Mouse (Mus musculus) limb, embryonic 10.5 days (tissue): ENCODE measurements around the gene Rrp9. TPM values are rescaled to one million over a fixed set of nuclear protein-coding genes. Genes with fewer than 3 reads are reported as not detected.
"Not testable (repeated sequence)": the region's sequence is repeated elsewhere in the genome, so short reads cannot be mapped to it uniquely, and the experiment has no call there.

ENCODE experiments used
- DNase-seq: peaks from one replicate; pipeline ENCODE4 v3.0.0-alpha.2; 2017; ENCODE audit warnings: low spot score
- H3K27ac ChIP-seq: fragments of 300-500 bp; sonication (generic); 2 replicates; pipeline ENCODE4 v1.5.1; 2016; ENCODE audit warnings: mild to moderate bottlenecking
- H3K27me3 ChIP-seq: fragments of 300-500 bp; sonication (generic); 2 replicates; pipeline ENCODE4 v1.6.1; 2016; ENCODE audit warnings: low read depth, mild to moderate bottlenecking; ENCODE audit not compliant: poor library complexity, severe bottlenecking
- H3K36me3 ChIP-seq: fragments of 300-500 bp; sonication (generic); 2 replicates; pipeline ENCODE4 v1.6.1; 2016; ENCODE audit warnings: mild to moderate bottlenecking, moderate library complexity
- H3K4me1 ChIP-seq: fragments of 300-500 bp; sonication (generic); 2 replicates; pipeline ENCODE4 v1.6.1; 2016
- H3K4me3 ChIP-seq: fragments of 300-500 bp; sonication (generic); 2 replicates; pipeline ENCODE4 v1.5.1; 2016; ENCODE audit warnings: mild to moderate bottlenecking, moderate library complexity
- H3K9me3 ChIP-seq: fragments of 300-500 bp; sonication (generic); replicated peaks from 2 replicates; pipeline ENCODE4 v1.6.1; 2016; ENCODE audit warnings: mild to moderate bottlenecking
- WGBS: fragments of 180-500 bp; shearing (Covaris S2); methylation state at CpG from one replicate; pipeline ENCODE4 v1.1.7; 2016; 5-methylcytosine and 5-hydroxymethylcytosine counted together
- polyA plus RNA-seq: library from polyadenylated mRNA; unstranded; fragments of >200 nt; fragmentation: Nextera tagmentation; extraction: Ambion mirVana; gene quantifications from 2 replicates; pipeline ENCODE4 v1.2.1, GENCODE M21; 2016

The Rrp9 gene
- polyA plus RNA-seq, 1 experiment from 2014 or later, result 81.6 TPM

- Histone ChIP-seq H3K4me1 (peaks cover 16% of the 10 kb centered on the region), H3K9me3 (no peaks in the 10 kb centered on the region), H3K27me3 (no peaks in the 10 kb centered on the region), H3K4me3 (no peak overlapping the region), H3K36me3 (peaks cover 69% of the 10 kb centered on the region), H3K27ac (no peak overlapping the region)
- whole genome bisulfite sequencing, result 97% methylated on average over 15 of the region's 15 CpGs
- DNase-seq, result no peak
Observed at GRCm38 (mm10) chr9:106481075-106481474, 5.3 kb downstream of the Rrp9 start.

GRCm38 (mm10) chr9:106481676-106482075 is 5.9 kb downstream of the Rrp9 start:
- DNase-seq, result no peak
- no peak overlapping the region for H3K27ac ChIP-seq
- H3K36me3 ChIP-seq, result peaks cover 74% of the 10 kb centered on the region
- no peaks in the 10 kb centered on the region for H3K9me3 ChIP-seq
- peaks cover 10% of the 10 kb centered on the region for H3K4me1 ChIP-seq
- H3K27me3 ChIP-seq, result no peaks in the 10 kb centered on the region
- 91% methylated on average over 13 of the region's 13 CpGs for WGBS
- H3K4me3 ChIP-seq, result no peak overlapping the region

- peaks cover 8% of the 10 kb centered on the region for H3K4me1 ChIP-seq
- no peak overlapping the region for H3K27ac ChIP-seq
- H3K27me3 ChIP-seq, result no peaks in the 10 kb centered on the region
- no peak for DNase-seq
- H3K36me3 ChIP-seq, result peaks cover 74% of the 10 kb centered on the region
- no peaks in the 10 kb centered on the region for H3K9me3 ChIP-seq
- no peak overlapping the region for H3K4me3 ChIP-seq
- WGBS, result 89% methylated on average over 17 of the region's 17 CpGs
Observed at GRCm38 (mm10) chr9:106482578-106483115, 6.9 kb downstream of the Rrp9 start.

- WGBS, result 92% methylated on average over 10 of the region's 10 CpGs
- Histone ChIP-seq H3K9me3 (no peaks in the 10 kb centered on the region), H3K36me3 (peaks cover 74% of the 10 kb centered on the region), H3K4me3 (no peak overlapping the region), H3K4me1 (peaks cover 3% of the 10 kb centered on the region), H3K27ac (no peak overlapping the region), H3K27me3 (no peaks in the 10 kb centered on the region)
- no peak for DNase-seq
Observed at GRCm38 (mm10) chr9:106483136-106483535, 7.4 kb downstream of the Rrp9 start.

- Histone ChIP-seq H3K36me3 (peaks cover 74% of the 10 kb centered on the region), H3K27ac (no peak overlapping the region), H3K9me3 (no peaks in the 10 kb centered on the region), H3K4me3 (no peak overlapping the region), H3K27me3 (no peaks in the 10 kb centered on the region), H3K4me1 (no peaks in the 10 kb centered on the region)
- no peak for DNase-seq
- 93% methylated on average over 17 of the region's 17 CpGs for WGBS
Observed at GRCm38 (mm10) chr9:106483606-106484005, 7.8 kb downstream of the Rrp9 start.

GRCm38 (mm10) chr9:106485076-106485475 is 9.3 kb downstream of the Rrp9 start:
- WGBS, result 92% methylated on average over 10 of the region's 10 CpGs
- H3K36me3 ChIP-seq, result peaks cover 63% of the 10 kb centered on the region

GRCm38 (mm10) chr9:106487602-106488001 is 11.8 kb downstream of the Rrp9 start:
- not testable (repeated sequence) for DNase-seq, H3K9me3 ChIP-seq, H3K4me3 ChIP-seq, H3K4me1 ChIP-seq, H3K27ac ChIP-seq, H3K27me3 ChIP-seq
- H3K36me3 ChIP-seq, result peaks cover 40% of the 10 kb centered on the region
- 90% methylated on average over 6 of the region's 6 CpGs for WGBS

More at GRCm38 (mm10) chr9:106485076-106485475, 9.3 kb downstream of the Rrp9 start:
- DNase-seq, result no peak
- no peaks in the 10 kb centered on the region for H3K4me1 ChIP-seq
- H3K27me3 ChIP-seq, result no peaks in the 10 kb centered on the region
- no peaks in the 10 kb centered on the region for H3K9me3 ChIP-seq
- H3K27ac ChIP-seq, result no peak overlapping the region
- H3K4me3 ChIP-seq, result no peak overlapping the region

GRCm38 (mm10) chr9:106499667-106500066 is 23.9 kb downstream of the Rrp9 start, which contains the start of gene Iqcf1:
TSS of gene Iqcf1 (plus strand) at chr9:106499967.
- WGBS, result 94% methylated on average over 6 of the region's 6 CpGs
- no peaks in the 10 kb centered on the region for H3K4me1 ChIP-seq
- H3K36me3 ChIP-seq, result no peaks in the 10 kb centered on the region
- no peaks in the 10 kb centered on the region for H3K9me3 ChIP-seq
- DNase-seq, result no peak
- no peaks in the 10 kb centered on the region for H3K27me3 ChIP-seq
- no peak within 1 kb of the TSS for H3K27ac ChIP-seq
- H3K4me3 ChIP-seq, result no peak within 1 kb of the TSS

- Histone ChIP-seq H3K36me3 (no peaks in the 10 kb centered on the region), H3K4me3 (no peak overlapping the region), H3K4me1 (no peaks in the 10 kb centered on the region), H3K27ac (no peak overlapping the region), H3K27me3 (no peaks in the 10 kb centered on the region), H3K9me3 (no peaks in the 10 kb centered on the region)
- no peak for DNase-seq
- WGBS, result 89% methylated on average over 22 of the region's 22 CpGs
Observed at GRCm38 (mm10) chr9:106501846-106502245, 26.1 kb downstream of the Rrp9 start.

GRCm38 (mm10) chr9:106504246-106504645 is 28.5 kb downstream of the Rrp9 start:
- WGBS, result 72% methylated on average over 6 of the region's 6 CpGs
- Histone ChIP-seq H3K4me3 (no peak overlapping the region), H3K27me3 (no peaks in the 10 kb centered on the region), H3K4me1 (no peaks in the 10 kb centered on the region), H3K9me3 (no peaks in the 10 kb centered on the region), H3K36me3 (no peaks in the 10 kb centered on the region), H3K27ac (no peak overlapping the region)
- no peak for DNase-seq

GRCm38 (mm10) chr9:106509356-106509755 is 33.6 kb downstream of the Rrp9 start:
- 95% methylated on average over 10 of the region's 10 CpGs for WGBS
- Histone ChIP-seq H3K27ac (no peak overlapping the region), H3K4me3 (no peak overlapping the region), H3K27me3 (no peaks in the 10 kb centered on the region), H3K36me3 (no peaks in the 10 kb centered on the region), H3K9me3 (no peaks in the 10 kb centered on the region), H3K4me1 (no peaks in the 10 kb centered on the region; the same call in 1 of the 2 replicates)
- DNase-seq, result no peak

- Histone ChIP-seq H3K4me3 (no peak overlapping the region), H3K9me3 (no peaks in the 10 kb centered on the region), H3K27me3 (no peaks in the 10 kb centered on the region), H3K36me3 (no peaks in the 10 kb centered on the region), H3K4me1 (no peaks in the 10 kb centered on the region; the same call in 1 of the 2 replicates), H3K27ac (no peak overlapping the region)
- DNase-seq, result no peak
- WGBS, result 76% methylated on average over 13 of the region's 13 CpGs
Observed at GRCm38 (mm10) chr9:106512729-106513450, 37.1 kb downstream of the Rrp9 start.

GRCm38 (mm10) chr9:106513566-106513965 is 37.8 kb downstream of the Rrp9 start:
- DNase-seq, result no peak
- 76% methylated on average over 6 of the region's 6 CpGs for WGBS
- no peaks in the 10 kb centered on the region; the same call in 1 of the 2 replicates for H3K4me1 ChIP-seq

More at GRCm38 (mm10) chr9:106513566-106513965, 37.8 kb downstream of the Rrp9 start:
- H3K9me3 ChIP-seq, result no peaks in the 10 kb centered on the region
- H3K27me3 ChIP-seq, result no peaks in the 10 kb centered on the region
- H3K36me3 ChIP-seq, result no peaks in the 10 kb centered on the region
- H3K27ac ChIP-seq, result no peak overlapping the region
- H3K4me3 ChIP-seq, result no peak overlapping the region
